Mouse (Mus musculus): Measurements from ENCODE around the gene Gm21103.
"Not testable (repeated sequence)": the region's sequence is repeated elsewhere in the genome, so short reads cannot be mapped to it uniquely, and the experiment has no call there.

The Gm21103 gene

GRCm38 (mm10) chr14:6304743-6305142 is at the start of gene Gm21103:
Gene Gm21103 (minus strand): TSS chr14:6304843.
- not testable (repeated sequence) for H3K27me3 ChIP-seq (ENCODE audit: control insufficient read depth, insufficient read depth, low read length, poor library complexity, severe bottlenecking); H3K36me3 ChIP-seq (ENCODE audit: control insufficient read depth, insufficient read depth, low read length, poor library complexity, severe bottlenecking); DNase-seq (ENCODE audit: low read depth, low spot score)

GRCm38 (mm10) chr14:6343578-6343977 is 38.9 kb upstream of the Gm21103 start, which contains the start of gene Gm3618:
Gene Gm3618 (minus strand): TSS chr14:6343678.
- H3K36me3 ChIP-seq (ENCODE audit: control insufficient read depth, insufficient read depth, low read length, poor library complexity, severe bottlenecking); H3K27me3 ChIP-seq (ENCODE audit: control insufficient read depth, insufficient read depth, low read length, poor library complexity, severe bottlenecking); DNase-seq (ENCODE audit: low read depth, low spot score): not testable (repeated sequence)

DNA sequence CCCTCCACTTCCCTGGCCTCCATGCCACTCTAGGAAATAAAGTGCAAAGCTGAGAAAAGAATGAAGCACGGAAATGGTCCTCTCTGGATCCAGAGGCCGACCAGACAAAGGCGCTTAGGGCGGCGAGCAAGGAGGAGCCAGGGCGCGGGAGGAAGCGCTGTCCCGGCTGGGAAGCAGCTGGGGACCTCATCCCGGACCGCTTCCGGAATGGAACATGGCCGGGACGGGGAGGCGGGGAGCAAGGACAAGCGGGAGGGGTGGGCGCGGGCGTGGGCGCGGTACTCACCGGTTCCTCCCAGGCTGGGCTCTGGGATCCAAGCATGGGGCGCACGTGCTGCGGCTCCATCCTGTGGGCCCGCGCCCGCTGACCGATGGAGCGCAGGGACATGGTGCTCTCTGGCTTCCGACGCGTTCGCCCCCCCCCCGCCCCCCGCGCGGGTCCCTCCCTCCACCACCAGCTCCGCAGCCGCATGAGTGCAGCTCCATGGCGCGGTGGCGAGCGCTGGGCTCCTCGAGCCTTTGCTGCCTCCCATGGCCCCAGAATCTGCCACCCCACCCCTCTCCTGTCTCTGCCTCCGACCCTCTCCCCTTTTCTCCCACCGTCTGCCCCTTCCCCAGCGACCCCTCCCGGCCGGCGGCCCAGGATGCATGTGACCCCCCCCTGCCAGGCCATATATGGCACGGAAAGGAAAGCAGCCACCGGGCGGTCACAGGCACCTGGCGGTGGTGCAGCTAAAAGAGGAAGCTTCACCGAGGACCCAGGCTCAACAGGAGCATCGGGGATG is 17.5 kb downstream of the Gm21103 start, which contains the start of gene Gm3411:
Gm3411 (minus strand) TSS at position 320 of the 785 bp plus-strand sequence.
- not testable (repeated sequence) for H3K27me3 ChIP-seq (ENCODE audit: control insufficient read depth, insufficient read depth, low read length, poor library complexity, severe bottlenecking); DNase-seq (ENCODE audit: low read depth, low spot score); H3K36me3 ChIP-seq (ENCODE audit: control insufficient read depth, insufficient read depth, low read length, poor library complexity, severe bottlenecking)
